Mouse (Mus musculus) frontal cortex, adult 2 months (tissue): ENCODE measurements around the gene Dnase1l1. TPM values are rescaled to one million over a fixed set of nuclear protein-coding genes. Genes with fewer than 3 reads are reported as not detected.
A peak's percentile ranks its signal among the peaks of the same experiment; 100 is the strongest.

Experiments
- DNase-seq, 2 experiments: peaks; one replicate each; pipeline ENCODE4 v3.0.0; 2022; ENCODE audit warnings: low spot score in 1 of 2; ENCODE audit errors: extremely low spot score in 1 of 2
- polyA plus RNA-seq: library from polyadenylated mRNA; depleted of rRNA; stranded (reverse); fragments of >200 nt; gene quantifications from 2 replicates; pipeline ENCODE4 v1.2.3, GENCODE M21; 2012

The Dnase1l1 gene
- polyA plus RNA-seq, 1 experiment = 4.8 TPM

- peak; percentile 93 to 94 for DNase-seq
Observed at GRCm38 (mm10) chrX:74270062-74270901, 11.9 kb downstream of the Dnase1l1 start, which contains the start of gene Rpl10. Rpl10 (plus strand) TSS chrX:74270812.

- DNase-seq = no peak
Observed at GRCm38 (mm10) chrX:74269736-74270061, 12.4 kb downstream of the Dnase1l1 start.

DNA sequence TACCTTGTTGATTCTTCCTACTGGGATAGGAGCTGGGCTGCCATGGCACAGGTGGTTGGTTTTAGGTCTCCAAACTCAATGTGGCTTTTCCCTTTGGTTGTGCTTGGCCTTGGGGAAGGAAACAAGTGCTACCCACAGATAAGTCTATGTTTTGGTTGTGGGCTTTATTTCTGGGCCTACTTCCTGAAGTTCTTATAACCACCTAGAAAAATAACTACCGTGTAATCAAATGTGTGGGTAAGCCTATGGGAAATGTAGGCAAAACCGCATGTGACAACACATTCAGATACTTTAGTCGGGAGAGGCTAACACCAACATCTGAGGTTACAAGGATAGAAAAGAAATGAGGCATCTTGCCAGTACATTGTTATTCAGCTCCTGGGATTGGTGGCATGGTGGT is 24.4 kb downstream of the Dnase1l1 start:
- no peak for DNase-seq

GRCm38 (mm10) chrX:74254888-74255565 is 27.1 kb downstream of the Dnase1l1 start:
- no peak for DNase-seq

GRCm38 (mm10) chrX:74254153-74254887 is 27.8 kb downstream of the Dnase1l1 start, which contains the start of gene Emd:
Emd (plus strand) TSS chrX:74254687.
- DNase-seq = peak; percentile 86 to 88

DNA sequence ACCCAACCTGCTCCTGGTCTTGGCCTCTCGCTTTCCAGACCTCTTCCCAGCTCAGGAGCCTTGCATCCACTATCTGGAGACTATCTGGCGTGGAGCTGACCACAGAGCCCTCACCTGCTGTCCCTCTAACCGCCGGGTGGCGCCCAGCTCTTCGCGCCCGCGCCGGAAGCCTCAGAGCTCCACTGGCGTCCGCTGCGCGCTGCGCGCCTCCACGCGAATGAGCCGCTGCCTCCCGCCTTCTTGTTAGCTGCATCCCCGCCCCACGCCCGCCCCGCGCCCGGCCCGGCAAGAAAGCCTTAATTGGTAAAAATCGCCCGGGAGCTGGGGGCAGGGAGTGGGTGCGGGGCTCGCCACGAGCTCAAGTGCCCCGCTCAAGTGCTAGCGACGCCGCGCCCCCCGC is 32.5 kb downstream of the Dnase1l1 start, which contains the start of gene Flna:
Gene Flna (minus strand): TSS at position 206 of the 400 bp plus-strand sequence.
- DNase-seq = peak in 1 of 2 experiments; percentile 64

GRCm38 (mm10) chrX:74248651-74249050 is 33.5 kb downstream of the Dnase1l1 start:
- DNase-seq = peak in 1 of 2 experiments; percentile 63

DNA sequence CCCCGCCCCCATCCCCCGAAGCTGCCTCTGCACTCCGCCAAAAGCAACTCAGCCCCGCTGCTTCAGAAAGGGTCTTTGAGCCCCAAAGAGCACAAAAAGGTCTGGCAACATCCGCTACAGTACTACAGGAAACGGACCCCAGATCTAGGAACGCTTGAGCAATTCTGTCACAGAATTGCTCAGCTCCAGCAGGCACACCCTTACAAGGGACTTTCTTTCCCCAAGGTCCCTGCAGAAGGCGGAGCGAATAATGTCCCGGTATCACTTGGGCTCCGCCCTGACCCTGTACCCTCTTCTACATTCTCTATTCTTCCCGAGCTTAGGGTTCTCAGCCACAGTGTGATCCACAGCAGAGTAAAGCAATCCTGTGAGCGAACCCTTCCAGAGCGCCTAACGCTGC is 35.4 kb downstream of the Dnase1l1 start:
- no peak for DNase-seq

- peak; percentile 82 to 87 for DNase-seq
Observed at GRCm38 (mm10) chrX:74246213-74246681, 35.9 kb downstream of the Dnase1l1 start.

GRCm38 (mm10) chrX:74245687-74246086 is 36.5 kb downstream of the Dnase1l1 start:
- DNase-seq = peak in 1 of 2 experiments; percentile 62

GRCm38 (mm10) chrX:74245107-74245506 is 37.0 kb downstream of the Dnase1l1 start:
- DNase-seq = no peak

GRCm38 (mm10) chrX:74244614-74245083 is 37.5 kb downstream of the Dnase1l1 start:
- DNase-seq = no peak

- DNase-seq = no peak
Observed at GRCm38 (mm10) chrX:74243807-74244206, 38.3 kb downstream of the Dnase1l1 start.

- DNase-seq = no peak
Observed at GRCm38 (mm10) chrX:74243396-74243795, 38.7 kb downstream of the Dnase1l1 start.

DNA sequence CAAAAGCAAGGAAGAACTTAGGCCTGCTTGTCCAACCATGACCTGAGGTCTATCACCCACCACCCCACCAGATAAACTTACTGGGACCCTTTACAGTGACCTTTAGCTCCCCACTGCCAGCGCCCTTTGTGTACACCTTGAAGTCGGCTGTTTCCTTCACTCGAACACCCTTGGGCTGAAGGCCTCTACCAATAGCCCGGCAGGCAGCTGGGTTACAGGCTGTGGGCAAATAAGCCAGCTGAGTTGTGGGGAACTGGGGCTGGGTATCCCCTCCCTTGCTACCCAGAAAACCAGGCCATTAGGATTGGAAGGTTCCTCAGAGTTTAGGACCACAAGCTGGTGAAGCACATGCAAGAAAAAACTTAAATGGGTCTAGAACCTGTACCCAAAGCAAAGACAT is 41.8 kb downstream of the Dnase1l1 start:
- DNase-seq = no peak

- no peak for DNase-seq
Observed at GRCm38 (mm10) chrX:74233196-74233595, 48.9 kb downstream of the Dnase1l1 start.

- no peak for DNase-seq
Observed at GRCm38 (mm10) chrX:74230038-74230437, 52.1 kb downstream of the Dnase1l1 start.
